Mouse (Mus musculus) adrenal gland, postnatal 4 days (tissue): ENCODE measurements around the gene Eda. TPM values are rescaled to one million over a fixed set of nuclear protein-coding genes. Genes with fewer than 3 reads are reported as not detected.

Experiments
- DNase-seq, 2 experiments: peaks; one replicate each; pipeline ENCODE4 v3.0.0; 2021 to 2022; ENCODE audit warnings: low spot score in 2 of 2, mixed read lengths in 2 of 2
- long read RNA-seq, 2 experiments: library from polyadenylated mRNA; stranded (forward); transcript quantifications; one replicate each; pipeline ENCODE4 v2.0.0; 2021
- total RNA-seq, 2 experiments: library from RNA; stranded (reverse); gene quantifications; 2 replicates each; pipeline ENCODE4 v1.2.3; 2021

Eda gene
- 10 to 100 TPM; 11.4 to 14.4 TPM for total RNA-seq
- long read RNA-seq, experiment 1, partial matches to known transcripts = 0 of 3 reads
- long read RNA-seq, experiment 1, other reads (novel, unspliced or antisense) = 3 of 3 reads
- long read RNA-seq, experiment 2, partial matches to known transcripts = 0 of 9 reads
- long read RNA-seq, experiment 2, other reads (novel, unspliced or antisense) = 9 of 9 reads

DNA sequence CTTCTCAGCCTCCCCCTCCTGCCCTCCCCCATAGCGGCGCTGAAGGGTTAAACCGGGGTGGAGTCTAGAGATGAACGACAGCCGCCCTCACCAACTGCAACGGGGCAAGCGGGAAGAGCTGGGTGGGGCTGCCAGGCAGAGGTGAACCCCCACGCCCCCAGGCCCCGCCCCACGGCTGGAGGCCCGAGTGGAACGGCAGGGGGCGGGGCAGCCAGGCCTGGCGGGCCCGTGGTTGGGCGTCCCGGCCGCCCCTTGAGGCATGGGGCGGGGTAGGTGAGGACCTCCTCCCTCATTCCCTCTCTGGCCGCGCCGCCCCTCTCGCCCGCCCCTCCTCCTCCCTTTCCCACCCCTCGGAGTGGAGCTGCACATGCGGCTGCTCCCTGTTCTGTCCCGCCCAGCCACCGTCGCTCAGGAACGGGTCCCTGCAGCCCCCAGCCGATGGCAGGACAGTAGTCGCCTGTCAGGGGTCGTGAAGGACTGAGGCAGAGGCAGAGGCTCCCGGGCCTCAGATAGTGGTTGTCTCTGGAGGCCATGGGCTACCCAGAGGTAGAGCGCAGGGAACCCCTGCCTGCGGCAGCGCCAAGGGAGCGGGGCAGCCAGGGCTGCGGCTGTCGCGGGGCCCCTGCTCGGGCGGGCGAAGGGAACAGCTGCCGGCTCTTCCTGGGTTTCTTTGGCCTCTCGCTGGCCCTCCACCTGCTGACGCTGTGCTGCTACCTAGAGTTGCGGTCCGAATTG, at the start of gene Eda:
Eda (plus strand) TSS at position 357 of the 735 bp plus-strand sequence.
- peak; percentile 70 to 71 for DNase-seq

DNA sequence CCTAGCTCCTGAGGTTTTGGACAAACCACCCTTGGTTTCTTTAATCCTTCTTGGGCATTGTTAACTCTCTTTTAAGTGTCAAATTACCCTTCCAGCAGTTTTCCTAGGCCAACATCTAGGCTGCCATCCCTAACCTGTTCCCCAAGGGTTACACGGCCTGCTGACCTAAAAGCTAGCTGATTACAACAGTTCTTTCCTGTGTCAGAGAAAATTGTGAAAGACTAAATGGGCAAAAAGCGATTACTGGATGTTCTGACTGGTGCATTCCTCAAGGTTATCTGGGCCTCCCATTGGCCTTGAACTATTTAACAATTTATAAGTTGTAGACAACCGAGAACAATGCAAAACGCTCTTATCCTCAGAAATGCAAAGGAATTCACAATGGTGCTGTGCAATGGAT, 14.4 kb upstream of the Eda start:
- no peak for DNase-seq

- DNase-seq = no peak
Measured at GRCm38 (mm10) chrX:99970111-99970510, 5.3 kb upstream of the Eda start.

DNA sequence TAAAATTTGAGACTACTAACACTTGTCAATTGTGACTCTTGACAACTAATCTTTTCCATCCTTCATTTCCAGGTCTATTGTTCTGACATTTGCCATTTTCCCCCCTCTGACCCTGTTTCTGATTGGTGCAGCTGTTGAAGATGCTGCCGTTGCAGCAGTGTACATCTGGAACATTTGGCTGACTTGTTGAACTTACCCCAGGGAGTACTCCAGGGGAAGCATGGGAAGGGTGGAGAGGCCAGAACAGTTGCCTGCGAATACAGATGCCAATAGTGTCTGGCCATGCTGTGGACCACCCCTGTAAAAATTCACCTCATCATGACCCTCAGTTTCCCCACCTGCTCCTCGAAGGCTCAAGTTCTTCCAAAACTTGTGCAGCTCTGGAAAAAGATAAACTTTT, 1.0 kb upstream of the Eda start:
- no peak for DNase-seq

GRCm38 (mm10) chrX:99974803-99975202, 603 bp upstream of the Eda start:
- no peak for DNase-seq

GRCm38 (mm10) chrX:99975985-99976924, 849 bp downstream of the Eda start:
- DNase-seq = peak; percentile 5 to 16

GRCm38 (mm10) chrX:99978354-99978753, 2.9 kb downstream of the Eda start:
- no peak for DNase-seq

DNA sequence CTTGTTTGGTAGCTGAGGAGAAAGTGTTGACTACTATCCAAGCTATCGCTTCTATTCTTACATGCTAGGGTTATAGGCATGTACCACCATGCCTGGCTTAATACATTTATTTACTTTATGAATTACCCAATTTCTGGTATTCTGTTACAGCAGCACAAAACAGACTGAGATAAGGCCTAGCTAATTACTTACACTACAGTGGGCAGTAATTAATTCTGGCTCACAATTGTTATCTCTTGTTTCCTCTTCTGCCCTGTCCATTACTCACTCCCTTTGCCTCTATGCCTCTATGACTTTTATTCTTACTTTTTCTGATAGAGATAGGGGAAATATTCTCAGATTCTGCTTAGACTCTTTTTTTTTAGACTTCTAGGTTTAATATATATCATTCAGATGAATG, 18.0 kb downstream of the Eda start:
- DNase-seq = no peak

- no peak for DNase-seq
Measured at GRCm38 (mm10) chrX:99999342-99999741, 23.9 kb downstream of the Eda start.

- DNase-seq = no peak
Measured at GRCm38 (mm10) chrX:100118362-100118761, 143.0 kb downstream of the Eda start.

- no peak for DNase-seq
Measured at GRCm38 (mm10) chrX:100195286-100195685, 219.9 kb downstream of the Eda start.

GRCm38 (mm10) chrX:100313652-100314051, 338.2 kb downstream of the Eda start:
- no peak for DNase-seq

DNA sequence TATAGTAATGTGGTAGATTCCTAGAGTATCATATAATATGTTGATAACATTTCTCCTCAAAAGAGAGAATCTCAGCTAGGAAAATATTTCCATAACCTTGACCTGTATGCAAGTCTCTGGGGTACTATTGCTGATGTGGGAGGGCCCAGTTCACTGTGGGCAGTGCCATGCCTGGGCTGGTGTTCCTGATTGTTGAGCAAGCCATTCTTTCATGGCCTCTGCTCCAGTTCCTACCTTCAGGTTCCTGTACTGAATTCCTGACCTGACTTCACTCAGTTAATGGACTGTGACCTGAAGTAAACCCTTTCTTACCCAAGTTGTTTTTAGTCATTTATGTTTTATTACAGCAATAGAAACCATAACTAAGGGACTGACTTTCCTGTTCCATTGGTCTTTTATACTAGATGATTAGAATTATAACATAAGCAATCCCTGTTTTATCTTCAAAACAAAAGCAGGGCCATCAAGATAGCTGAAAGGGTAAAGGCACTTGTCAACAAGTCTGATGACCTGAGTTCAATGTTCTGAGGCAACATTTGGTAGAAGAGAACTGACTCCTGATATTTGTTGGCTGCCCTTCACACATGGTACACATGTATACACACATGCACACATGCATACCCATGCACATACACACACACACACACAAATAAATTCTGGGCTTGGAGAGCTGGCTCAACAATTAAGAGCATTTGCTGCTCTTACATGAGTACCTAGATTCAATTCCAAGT, 338.9 kb downstream of the Eda start:
- no peak for DNase-seq

DNA sequence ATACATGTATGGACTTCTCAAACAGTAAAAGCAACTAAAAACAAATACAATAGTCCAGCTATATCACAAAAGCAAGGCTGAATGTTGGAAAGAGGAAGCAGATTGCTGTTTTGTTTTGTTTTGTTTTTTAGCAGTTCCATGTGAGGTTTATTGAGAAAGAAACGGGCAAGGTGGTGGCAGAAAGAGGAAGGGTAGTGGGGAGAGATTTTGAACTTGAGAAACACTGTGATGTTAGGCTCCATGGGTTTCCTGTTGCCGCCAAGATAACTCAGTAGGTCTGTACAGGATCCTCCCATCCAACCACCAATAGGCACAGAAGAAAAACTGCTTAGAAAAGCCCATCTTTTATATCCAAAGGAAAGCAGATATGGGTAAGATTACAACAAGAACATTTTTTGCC, 365.3 kb downstream of the Eda start:
- DNase-seq = no peak

GRCm38 (mm10) chrX:100344433-100344832, 369.0 kb downstream of the Eda start:
- DNase-seq = no peak

- DNase-seq = no peak
Measured at GRCm38 (mm10) chrX:100356974-100357373, 381.6 kb downstream of the Eda start.

- DNase-seq = no peak
Measured at GRCm38 (mm10) chrX:100389887-100390286, 414.5 kb downstream of the Eda start.

GRCm38 (mm10) chrX:100392304-100392703, 416.9 kb downstream of the Eda start:
- peak in 1 of 2 experiments; percentile 4 for DNase-seq

DNA sequence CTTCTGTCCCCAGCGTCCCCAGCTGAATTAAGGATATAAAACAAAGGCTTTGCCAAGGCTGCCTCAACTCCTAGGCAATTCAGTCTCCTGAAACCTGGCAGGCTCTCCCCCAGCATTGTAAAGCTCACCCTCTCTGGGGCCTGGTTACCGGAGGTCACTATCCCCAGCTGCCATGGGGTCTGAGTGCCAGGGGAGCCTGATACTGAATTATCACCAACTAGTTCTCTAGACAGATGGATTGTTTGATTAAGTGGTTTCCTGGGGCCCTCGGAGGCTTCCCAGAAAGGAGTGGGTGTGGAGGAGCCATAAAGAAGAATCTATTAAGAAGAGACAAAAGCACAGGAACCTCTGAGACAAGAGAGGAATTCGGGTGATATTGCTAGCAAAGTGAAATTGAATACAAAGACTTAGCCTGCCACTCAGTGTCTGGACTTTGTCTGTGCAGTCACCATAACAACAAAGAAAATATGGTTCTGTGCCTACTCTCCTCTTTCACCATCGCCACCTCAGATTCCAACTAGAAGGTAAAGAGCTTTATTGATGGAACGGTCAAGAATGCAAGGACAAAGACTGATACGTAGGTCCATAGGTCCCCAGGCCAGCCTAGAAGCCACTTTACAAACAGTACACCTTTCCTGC, 418.9 kb downstream of the Eda start:
- no peak for DNase-seq

- DNase-seq = peak in 1 of 2 experiments; percentile 3
Measured at GRCm38 (mm10) chrX:100395026-100395425, 419.6 kb downstream of the Eda start.

- no peak for DNase-seq
Measured at GRCm38 (mm10) chrX:100400900-100401299, 425.5 kb downstream of the Eda start.
